Mouse (Mus musculus): ENCODE data around the gene Muc4. TPM values are rescaled to one million over a fixed set of nuclear protein-coding genes. Genes with fewer than 3 reads are reported as not detected.

Gene Muc4
- total RNA-seq, 2 experiments from 2014 or later: 0.07 to 0.10 TPM

Other genes with a start within 250 kb of the Muc4 start
- not detected for gene Slc51a, start 248.0 kb upstream of the Muc4 start, total RNA-seq (2021)
- not detected for gene Zdhhc19, start 239.6 kb upstream of the Muc4 start, total RNA-seq (2021)
- gene Tfrc, start 127.0 kb upstream of the Muc4 start, total RNA-seq (2021): 100 to 1,000 TPM in 1 of 2 experiments, 10 to 100 TPM in 1; 83.5 to 124 TPM
- 10 to 100 TPM; 79.9 to 82.7 TPM for gene Tnk2, start 92.0 kb upstream of the Muc4 start, total RNA-seq (2021)
- gene Muc20, start 61.5 kb downstream of the Muc4 start, total RNA-seq (2021): under 1 TPM; 0.23 to 0.49 TPM
- not detected for gene Smbd1, start 74.6 kb downstream of the Muc4 start, total RNA-seq (2021)
- gene Fyttd1, start 141.6 kb downstream of the Muc4 start, total RNA-seq (2021): 100 to 1,000 TPM; 148 to 164 TPM
- 10 to 100 TPM; 46.6 to 50.3 TPM for gene Rubcn, start 141.9 kb downstream of the Muc4 start, total RNA-seq (2021)
- 10 to 100 TPM; 32.7 to 35.2 TPM for gene Lrch3, start 178.2 kb downstream of the Muc4 start, total RNA-seq (2021)